Mouse (Mus musculus): ENCODE data around the gene Il11. TPM values are rescaled to one million over a fixed set of nuclear protein-coding genes. Genes with fewer than 3 reads are reported as not detected.

Gene Il11
- total RNA-seq, 1 experiment: 2.1 TPM

DNA sequence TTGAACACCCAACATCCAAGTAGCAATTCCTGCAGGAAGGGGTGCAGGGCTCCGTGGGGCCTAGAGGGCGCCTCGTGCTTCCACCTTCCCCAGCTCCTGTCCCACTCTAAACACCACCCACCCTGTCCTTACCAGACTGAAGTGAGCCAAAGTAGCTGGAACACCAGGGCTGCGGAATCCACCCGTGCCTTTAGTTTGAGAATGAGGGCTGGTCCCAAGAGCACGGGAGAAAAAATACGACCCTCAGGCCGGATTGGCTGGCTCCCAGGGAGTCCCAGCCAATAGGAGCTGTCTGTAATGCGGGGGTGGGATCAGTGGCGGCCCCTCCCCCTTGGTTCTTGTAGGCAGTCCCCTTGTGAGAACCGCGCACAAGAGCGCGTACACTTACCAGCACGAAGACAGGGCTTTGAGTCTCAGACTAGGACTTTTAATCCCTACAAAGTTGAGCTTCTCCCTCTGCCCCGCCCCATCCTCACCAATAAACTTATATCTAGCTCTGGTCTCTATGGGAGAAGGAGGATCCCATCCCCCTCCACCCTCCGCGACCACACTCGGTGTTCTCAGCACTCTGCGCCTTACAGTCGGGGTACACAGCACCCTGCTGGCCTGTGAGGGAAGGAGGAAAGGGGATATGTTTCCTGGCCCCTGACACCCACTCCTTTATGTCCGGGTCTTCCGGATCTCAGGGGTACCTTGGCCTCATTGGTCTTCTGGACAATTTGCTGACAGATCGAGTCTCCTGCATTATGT, 29.7 kb downstream of the Il11 start, which contains the start of gene Cox6b2:
Cox6b2 (minus strand) TSS at position 274 of the 750 bp plus-strand sequence.
- H3K9me3 ChIP-seq (ENCODE audit: control insufficient read depth, insufficient read depth, low read depth, low read length): no peaks in the 10 kb centered on the region
- H3K27ac ChIP-seq (ENCODE audit: insufficient read depth, low read depth, low read length, poor library complexity, severe bottlenecking): peak within 1 kb of the TSS; percentile 89
- peaks cover 2 to 9% of the 10 kb centered on the region in 2 experiments; a peak in 2 of 4 replicates for H3K4me1 ChIP-seq (ENCODE audit: control insufficient read depth in 2 of 2, insufficient read depth in 2 of 2, low read length in 2 of 2, poor library complexity in 1 of 2)
- in situ Hi-C loops (cut with MboI; ENCODE audit: low sequenced_read_pairs in 2 of 2, unreplicated experiment in 2 of 2): no loop called here
- peaks cover 12% of the 10 kb centered on the region for H3K36me3 ChIP-seq (ENCODE audit: control insufficient read depth, insufficient read depth, low read length, poor library complexity, severe bottlenecking)
- H3K9ac ChIP-seq (ENCODE audit: insufficient read depth, low read depth, low read length, poor library complexity, severe bottlenecking): peak within 1 kb of the TSS; percentile 92
- peak; percentile 98 for DNase-seq (ENCODE audit: low read depth, low spot score)
- TF ChIP-seq CHD2 (IDR thresholded peaks at IDR 0.05; ENCODE audit: low read depth, low read length): peak; percentile 61; the same call in 1 of the 2 replicates
- no peak; the same call in 1 of the 2 replicates for TF ChIP-seq HCFC1 (IDR thresholded peaks at IDR 0.05; ENCODE audit: borderline replicate concordance, insufficient read depth, low read length)
- TF ChIP-seq ZNF384 (IDR thresholded peaks at IDR 0.05; ENCODE audit: low read depth, low read length): no peak
- peak within 1 kb of the TSS; percentile 92 to 95 for H3K4me3 ChIP-seq (ENCODE audit: insufficient read depth in 1 of 2, low read depth in 1 of 2, low read length in 2 of 2, poor library complexity in 1 of 2, severe bottlenecking in 1 of 2)

- peak overlapping the region; percentile 89 for H3K27ac ChIP-seq (ENCODE audit: insufficient read depth, low read depth, low read length, poor library complexity, severe bottlenecking)
- DNase-seq (ENCODE audit: low read depth, low spot score): peak; percentile 95
- in situ Hi-C loops (cut with MboI; ENCODE audit: low sequenced_read_pairs in 2 of 2, unreplicated experiment in 2 of 2): no loop called here
- TF ChIP-seq CHD2 (IDR thresholded peaks at IDR 0.05; ENCODE audit: low read depth, low read length) (no peak), ZC3H11A (IDR thresholded peaks at IDR 0.05; ENCODE audit: borderline replicate concordance, low read depth, low read length) (no peak), MAFK (IDR thresholded peaks at IDR 0.05; ENCODE audit: insufficient read depth, low read depth, low read length) (no peak), HCFC1 (IDR thresholded peaks at IDR 0.05; ENCODE audit: borderline replicate concordance, insufficient read depth, low read length) (no peak), ZNF384 (IDR thresholded peaks at IDR 0.05; ENCODE audit: low read depth, low read length) (no peak)
- peaks cover 2 to 9% of the 10 kb centered on the region in 2 experiments; a peak in 2 of 4 replicates for H3K4me1 ChIP-seq (ENCODE audit: control insufficient read depth in 2 of 2, insufficient read depth in 2 of 2, low read length in 2 of 2, poor library complexity in 1 of 2)
- peak overlapping the region; percentile 92 for H3K9ac ChIP-seq (ENCODE audit: insufficient read depth, low read depth, low read length, poor library complexity, severe bottlenecking)
- peaks cover 12% of the 10 kb centered on the region for H3K36me3 ChIP-seq (ENCODE audit: control insufficient read depth, insufficient read depth, low read length, poor library complexity, severe bottlenecking)
- H3K4me3 ChIP-seq (ENCODE audit: insufficient read depth in 1 of 2, low read depth in 1 of 2, low read length in 2 of 2, poor library complexity in 1 of 2, severe bottlenecking in 1 of 2): peak overlapping the region; percentile 92 to 95
- H3K9me3 ChIP-seq (ENCODE audit: control insufficient read depth, insufficient read depth, low read depth, low read length): no peaks in the 10 kb centered on the region
Observed at GRCm38 (mm10) chr7:4751971-4752820, 30.5 kb downstream of the Il11 start.

GRCm38 (mm10) chr7:4749169-4749568, 33.5 kb downstream of the Il11 start:
- in situ Hi-C loops (cut with MboI; ENCODE audit: low sequenced_read_pairs in 2 of 2, unreplicated experiment in 2 of 2): no loop called here
- DNase-seq (ENCODE audit: low read depth, low spot score): no peak

GRCm38 (mm10) chr7:4748321-4748720, 34.3 kb downstream of the Il11 start:
- Histone ChIP-seq H3K4me1 (ENCODE audit: control insufficient read depth in 2 of 2, insufficient read depth in 2 of 2, low read length in 2 of 2, poor library complexity in 1 of 2) (peaks cover 2 to 21% of the 10 kb centered on the region in 2 experiments; a peak in 2 of 4 replicates), H3K9ac (ENCODE audit: insufficient read depth, low read depth, low read length, poor library complexity, severe bottlenecking) (no peak overlapping the region), H3K9me3 (ENCODE audit: control insufficient read depth, insufficient read depth, low read depth, low read length) (no peaks in the 10 kb centered on the region), H3K4me3 (ENCODE audit: insufficient read depth in 1 of 2, low read depth in 1 of 2, low read length in 2 of 2, poor library complexity in 1 of 2, severe bottlenecking in 1 of 2) (no peak overlapping the region), H3K27ac (ENCODE audit: insufficient read depth, low read depth, low read length, poor library complexity, severe bottlenecking) (no peak overlapping the region), H3K36me3 (ENCODE audit: control insufficient read depth, insufficient read depth, low read length, poor library complexity, severe bottlenecking) (peaks cover 37% of the 10 kb centered on the region)
- TF ChIP-seq MAFK (IDR thresholded peaks at IDR 0.05; ENCODE audit: insufficient read depth, low read depth, low read length) (no peak), ZNF384 (IDR thresholded peaks at IDR 0.05; ENCODE audit: low read depth, low read length) (no peak), CHD2 (IDR thresholded peaks at IDR 0.05; ENCODE audit: low read depth, low read length) (no peak), HCFC1 (IDR thresholded peaks at IDR 0.05; ENCODE audit: borderline replicate concordance, insufficient read depth, low read length) (no peak), ZC3H11A (IDR thresholded peaks at IDR 0.05; ENCODE audit: borderline replicate concordance, low read depth, low read length) (no peak)
- no peak for DNase-seq (ENCODE audit: low read depth, low spot score)
- in situ Hi-C loops (cut with MboI; ENCODE audit: low sequenced_read_pairs in 2 of 2, unreplicated experiment in 2 of 2): no loop called here

More at GRCm38 (mm10) chr7:4749169-4749568, 33.5 kb downstream of the Il11 start:
- Histone ChIP-seq H3K4me3 (ENCODE audit: insufficient read depth in 1 of 2, low read depth in 1 of 2, low read length in 2 of 2, poor library complexity in 1 of 2, severe bottlenecking in 1 of 2) (no peak overlapping the region), H3K36me3 (ENCODE audit: control insufficient read depth, insufficient read depth, low read length, poor library complexity, severe bottlenecking) (peaks cover 33% of the 10 kb centered on the region), H3K9me3 (ENCODE audit: control insufficient read depth, insufficient read depth, low read depth, low read length) (no peaks in the 10 kb centered on the region), H3K9ac (ENCODE audit: insufficient read depth, low read depth, low read length, poor library complexity, severe bottlenecking) (no peak overlapping the region), H3K4me1 (ENCODE audit: control insufficient read depth in 2 of 2, insufficient read depth in 2 of 2, low read length in 2 of 2, poor library complexity in 1 of 2) (peaks cover 2 to 22% of the 10 kb centered on the region in 2 experiments; a peak in 2 of 4 replicates), H3K27ac (ENCODE audit: insufficient read depth, low read depth, low read length, poor library complexity, severe bottlenecking) (no peak overlapping the region)
- TF ChIP-seq ZNF384 (IDR thresholded peaks at IDR 0.05; ENCODE audit: low read depth, low read length) (no peak), HCFC1 (IDR thresholded peaks at IDR 0.05; ENCODE audit: borderline replicate concordance, insufficient read depth, low read length) (no peak), MAFK (IDR thresholded peaks at IDR 0.05; ENCODE audit: insufficient read depth, low read depth, low read length) (no peak), ZC3H11A (IDR thresholded peaks at IDR 0.05; ENCODE audit: borderline replicate concordance, low read depth, low read length) (no peak)
